Mouse (Mus musculus) stomach, embryonic 16.5 days (tissue): Measurements from ENCODE around the gene Ndufaf4. TPM values are rescaled to one million over a fixed set of nuclear protein-coding genes. Genes with fewer than 3 reads are reported as not detected.

ENCODE experiments used
- polyA plus RNA-seq: library from polyadenylated mRNA; unstranded; fragments of >200 nt; fragmentation: Nextera tagmentation; extraction: Ambion mirVana; gene quantifications from 2 replicates; pipeline ENCODE4 v1.2.1, GENCODE M21; 2015

Ndufaf4 gene
- polyA plus RNA-seq, 1 experiment from 2014 or later: 47.3 TPM

Other genes with a start within 250 kb of the Ndufaf4 start
- 3.4 and 3.8 TPM in 2 replicates for gene Klhl32, start 47.0 kb upstream of the Ndufaf4 start, polyA plus RNA-seq
- gene Gpr63, start 68.3 kb downstream of the Ndufaf4 start, polyA plus RNA-seq: 0.75 and 0.91 TPM in 2 replicates